Mouse (Mus musculus): Measurements from ENCODE around the gene Klhl9.
"Not testable (repeated sequence)": the region's sequence is repeated elsewhere in the genome, so short reads cannot be mapped to it uniquely, and the experiment has no call there.

Gene Klhl9

GRCm38 (mm10) chr4:88721791-88722721 lies at the start of gene Klhl9, which contains the start of gene Gm26566:
Gene Klhl9, minus strand, starts transcription at chr4:88722465.
Gene Gm26566, plus strand, starts transcription at chr4:88721805.
- DNase-seq (ENCODE audit: extremely low spot score): peak; percentile 96

DNA sequence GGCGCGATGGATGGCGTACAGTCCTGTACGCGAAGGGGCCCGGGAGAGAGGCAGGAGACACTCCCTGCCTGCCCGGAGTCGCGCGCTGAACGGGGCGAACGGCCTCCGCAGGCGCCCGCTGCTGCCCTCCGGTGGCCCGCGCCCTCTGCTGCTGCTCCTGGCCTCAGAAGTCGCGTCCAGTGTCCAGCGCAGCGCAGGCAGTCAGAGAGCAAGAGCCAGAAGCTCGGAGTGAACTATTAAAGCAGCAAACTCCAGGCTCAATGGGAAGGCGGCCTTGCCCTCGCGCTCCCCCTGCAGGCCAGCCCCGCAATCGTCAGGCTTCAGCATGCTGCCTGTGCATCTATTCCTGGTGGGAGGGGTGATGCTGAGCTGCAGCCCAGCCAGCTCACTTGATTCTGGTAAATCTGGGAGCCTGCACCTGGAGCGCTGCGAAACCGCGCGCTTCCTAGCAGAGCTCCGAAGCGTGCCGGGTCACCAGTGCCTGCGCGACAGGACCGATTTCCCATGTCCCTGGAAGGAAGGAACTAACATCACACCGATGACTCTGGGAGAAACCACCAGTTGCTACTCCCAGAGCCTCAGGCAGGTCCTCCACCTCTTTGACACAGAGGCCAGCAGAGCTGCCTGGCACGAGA lies 41.2 kb upstream of the Klhl9 start:
- DNase-seq (ENCODE audit: extremely low spot score): peak; percentile 68

- DNase-seq (ENCODE audit: extremely low spot score): not testable (repeated sequence)
These were observed 40.1 kb upstream of the Klhl9 start for GRCm38 (mm10) chr4:88762341-88762740.

GRCm38 (mm10) chr4:88761776-88762175 lies 39.5 kb upstream of the Klhl9 start:
- DNase-seq (ENCODE audit: extremely low spot score): not testable (repeated sequence)

DNA sequence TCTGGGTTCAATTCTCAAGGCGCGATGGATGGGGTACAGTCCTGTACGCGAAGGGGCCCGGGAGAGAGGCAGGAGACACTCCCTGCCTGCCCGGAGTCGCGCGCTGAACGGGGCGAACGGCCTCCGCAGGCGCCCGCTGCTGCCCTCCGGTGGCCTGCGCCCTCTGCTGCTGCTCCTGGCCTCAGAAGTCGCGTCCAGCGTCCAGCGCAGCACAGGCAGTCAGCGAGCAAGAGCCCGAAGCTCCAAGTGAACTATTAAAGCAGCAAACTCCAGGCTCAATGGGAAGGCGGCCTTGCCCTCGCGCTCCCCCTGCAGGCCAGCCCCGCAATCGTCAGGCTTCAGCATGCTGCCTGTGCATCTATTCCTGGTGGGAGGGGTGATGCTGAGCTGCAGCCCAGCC lies 38.2 kb upstream of the Klhl9 start:
- DNase-seq (ENCODE audit: extremely low spot score): peak; percentile 56

DNA sequence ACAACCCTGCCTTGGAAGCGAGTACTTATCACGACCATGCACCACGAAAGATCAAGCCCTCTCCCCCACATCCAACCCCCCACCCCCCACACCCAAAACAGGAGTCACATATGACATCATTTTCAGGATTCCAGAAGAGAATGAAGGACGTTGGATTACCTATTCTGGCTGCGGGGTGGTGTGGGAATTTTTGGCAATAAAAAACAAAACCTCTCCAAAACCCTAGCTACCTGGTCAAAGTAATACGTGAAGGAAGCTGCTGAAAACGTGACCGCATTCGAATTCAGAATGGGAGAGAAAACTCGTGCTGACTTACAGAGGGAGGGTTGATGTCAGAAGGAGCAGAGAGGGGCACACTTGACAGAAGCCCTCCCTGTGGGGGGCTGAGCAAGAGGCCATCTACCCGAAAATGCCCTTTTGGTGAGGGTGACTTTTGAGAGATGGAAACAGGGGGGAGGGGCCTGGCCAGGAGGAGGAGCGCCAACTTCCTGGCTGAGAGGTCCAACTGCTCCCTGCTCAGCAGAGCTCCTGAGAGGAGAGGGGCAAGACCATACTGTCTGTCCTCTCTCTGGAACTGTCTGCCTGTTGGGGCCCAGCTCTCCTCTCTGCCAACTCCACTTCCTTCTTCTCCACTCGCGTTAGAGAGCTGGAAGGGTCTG lies 37.5 kb upstream of the Klhl9 start, which contains the start of gene Gm13283:
Gm13283 (plus strand) TSS at position 510 of the 659 bp plus-strand sequence.
- DNase-seq (ENCODE audit: extremely low spot score): not testable (repeated sequence)

DNA sequence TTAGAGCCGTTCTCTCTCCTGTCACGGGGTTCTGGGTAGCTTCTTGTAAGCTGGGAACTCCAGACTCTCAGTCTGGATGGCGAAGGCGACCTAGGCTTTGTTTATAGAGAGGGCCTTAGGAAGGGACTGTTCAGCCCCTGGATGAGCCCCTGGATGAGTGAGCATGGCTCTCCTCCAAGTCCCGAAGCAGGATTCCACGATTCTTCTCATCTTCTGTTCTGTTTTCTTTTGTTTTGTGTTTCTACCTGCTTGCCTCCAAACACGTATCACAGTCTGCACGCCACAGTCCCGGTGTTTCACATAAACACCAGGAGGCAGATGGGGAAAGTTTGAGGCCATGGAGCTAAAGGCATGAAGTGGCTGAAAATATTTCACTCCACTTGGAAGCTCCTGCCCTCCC lies 36.5 kb upstream of the Klhl9 start:
- DNase-seq (ENCODE audit: extremely low spot score): not testable (repeated sequence)

DNA sequence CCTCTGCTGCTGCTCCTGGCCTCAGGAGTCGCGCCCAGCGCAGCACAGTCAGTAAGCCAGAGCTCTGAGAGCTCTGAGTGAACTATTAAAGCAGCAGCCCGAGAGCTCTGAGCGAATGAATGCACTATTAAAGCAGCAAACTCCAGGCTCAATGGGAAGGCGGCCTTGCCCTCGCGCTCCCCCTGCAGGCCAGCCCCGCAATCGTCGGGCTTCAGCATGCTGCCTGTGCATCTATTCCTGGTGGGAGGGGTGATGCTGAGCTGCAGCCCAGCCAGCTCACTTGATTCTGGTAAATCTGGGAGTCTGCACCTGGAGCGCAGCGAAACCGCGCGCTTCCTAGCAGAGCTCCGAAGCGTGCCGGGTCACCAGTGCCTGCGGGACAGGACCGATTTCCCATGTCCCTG lies 35.4 kb upstream of the Klhl9 start:
- DNase-seq (ENCODE audit: extremely low spot score): peak; percentile 80

DNA sequence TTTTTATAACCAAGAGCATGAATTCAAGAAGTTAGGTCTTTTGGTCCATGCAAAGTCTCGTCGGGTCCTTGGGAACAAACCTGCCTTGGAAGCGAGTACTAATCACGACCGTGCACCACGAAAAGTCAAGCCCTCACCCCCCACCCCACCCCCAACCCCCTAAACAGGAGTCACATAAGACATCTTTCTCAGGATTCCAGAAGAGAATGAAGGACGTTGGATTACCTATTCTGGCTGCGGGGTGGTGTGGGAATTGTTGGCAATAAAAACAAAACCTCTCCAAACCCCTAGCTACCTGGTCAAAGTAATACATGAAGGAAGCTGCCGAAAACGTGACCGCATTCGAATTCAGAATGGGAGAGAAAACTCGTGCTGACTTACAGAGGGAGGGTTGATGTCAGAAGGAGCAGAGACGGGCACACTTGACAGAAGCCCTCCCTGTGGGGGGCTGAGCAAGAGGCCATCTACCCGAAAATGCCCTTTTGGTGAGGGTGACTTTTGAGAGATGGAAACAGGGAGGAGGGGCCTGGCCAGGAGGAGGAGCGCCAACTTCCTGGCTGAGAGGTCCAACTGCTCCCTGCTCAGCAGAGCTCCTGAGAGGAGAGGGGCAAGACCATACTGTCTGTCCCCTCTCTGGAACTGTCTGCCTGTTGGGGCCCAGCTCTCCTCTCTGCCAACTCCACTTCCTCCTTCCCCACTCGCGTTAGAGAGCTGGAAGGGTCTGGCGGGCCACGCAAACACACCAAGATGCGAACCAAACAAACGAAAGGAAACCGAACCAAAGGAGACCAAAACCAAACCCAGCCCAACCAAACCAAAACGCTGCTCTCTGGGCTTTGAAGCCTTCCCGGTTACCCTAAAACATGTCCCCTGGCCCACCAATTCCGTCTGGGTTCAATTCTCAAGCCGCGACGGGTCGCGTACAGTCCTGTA lies 34.6 kb upstream of the Klhl9 start:
- peak; percentile 52 for DNase-seq (ENCODE audit: extremely low spot score)

GRCm38 (mm10) chr4:88754818-88755340 lies 32.6 kb upstream of the Klhl9 start, which contains the start of gene Gm13271:
Gene Gm13271, plus strand, starts transcription at chr4:88754868.
- not testable (repeated sequence) for DNase-seq (ENCODE audit: extremely low spot score)

DNA sequence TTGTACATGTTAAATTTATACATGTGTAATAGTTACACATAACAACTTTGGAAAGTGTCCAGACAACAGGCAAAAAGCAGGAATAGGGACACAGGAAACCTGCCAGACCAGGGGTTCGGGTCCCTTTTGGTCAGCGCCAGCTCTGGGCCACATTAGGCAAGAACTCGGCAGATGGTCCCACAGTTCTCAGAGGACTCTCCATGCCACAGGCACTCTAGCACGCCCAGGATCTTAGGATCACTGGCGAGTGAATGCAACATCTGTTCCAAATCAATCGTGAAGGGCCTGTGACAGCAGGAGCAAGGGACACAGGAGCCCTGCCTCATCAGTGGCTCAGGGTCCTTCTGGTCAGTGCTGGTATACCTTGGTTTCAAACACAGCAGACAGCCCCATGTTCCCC lies 27.7 kb upstream of the Klhl9 start:
- no peak for DNase-seq (ENCODE audit: extremely low spot score)

DNA sequence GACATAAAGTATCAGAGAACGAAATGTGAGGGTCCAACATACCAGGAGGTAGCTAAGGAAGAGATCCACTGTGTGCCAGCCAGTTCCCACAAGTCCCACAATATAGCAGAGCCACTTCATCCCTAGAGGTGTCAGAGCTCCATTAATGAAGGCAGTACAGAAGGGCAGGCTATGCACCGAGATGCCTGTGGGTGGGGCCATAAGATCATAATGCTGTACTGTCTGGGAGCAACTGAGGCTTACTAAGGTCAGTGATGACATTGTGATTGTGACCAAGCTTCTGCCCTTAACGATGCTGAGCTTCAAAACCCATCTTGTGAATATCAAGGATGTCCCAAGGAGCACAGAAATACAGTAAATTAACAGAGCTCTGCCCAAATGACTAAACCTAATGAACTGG lies 21.9 kb upstream of the Klhl9 start:
- DNase-seq (ENCODE audit: extremely low spot score): no peak

- no peak for DNase-seq (ENCODE audit: extremely low spot score)
These were observed 20.6 kb upstream of the Klhl9 start for GRCm38 (mm10) chr4:88742771-88743371.

GRCm38 (mm10) chr4:88741426-88741825 lies 19.2 kb upstream of the Klhl9 start:
- no peak for DNase-seq (ENCODE audit: extremely low spot score)

DNA sequence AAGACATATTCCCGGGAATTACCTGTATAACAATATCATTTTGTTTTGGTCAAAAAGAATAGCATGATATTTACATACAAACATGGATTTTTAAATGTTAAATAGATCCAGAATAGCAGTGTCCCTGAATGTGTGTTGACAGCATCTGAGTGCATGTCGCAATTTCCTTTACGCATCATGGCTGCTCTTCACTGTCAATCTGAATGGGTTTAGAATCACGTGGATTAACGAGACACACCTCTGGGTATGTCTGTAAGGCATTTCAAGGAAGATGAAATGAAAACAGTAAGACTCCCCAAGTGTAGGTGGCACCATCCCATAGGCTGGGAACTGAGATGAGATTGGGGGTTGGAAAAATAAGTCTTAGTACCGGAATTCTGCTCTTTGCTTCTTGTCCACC lies 16.8 kb upstream of the Klhl9 start:
- DNase-seq (ENCODE audit: extremely low spot score): no peak

DNA sequence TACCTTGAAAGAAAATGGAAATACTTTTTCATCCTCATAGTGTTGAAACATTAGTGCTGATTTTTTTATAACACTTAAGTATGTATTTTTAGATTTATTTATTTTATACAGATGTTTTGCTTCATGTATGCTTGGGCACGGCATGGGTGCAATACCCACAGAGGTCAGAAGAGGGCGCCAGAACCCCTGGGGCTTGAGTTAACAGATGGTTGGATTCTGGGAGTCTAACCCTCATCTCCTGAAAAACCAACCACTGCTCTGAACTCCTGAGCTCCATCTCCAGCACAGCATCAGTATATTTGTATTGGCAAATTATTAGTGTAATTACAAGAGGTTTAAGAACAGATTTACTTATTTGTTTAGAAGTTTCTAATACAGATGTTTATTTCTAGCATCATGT lies 16.2 kb upstream of the Klhl9 start:
- peak; percentile 80 for DNase-seq (ENCODE audit: extremely low spot score)

DNA sequence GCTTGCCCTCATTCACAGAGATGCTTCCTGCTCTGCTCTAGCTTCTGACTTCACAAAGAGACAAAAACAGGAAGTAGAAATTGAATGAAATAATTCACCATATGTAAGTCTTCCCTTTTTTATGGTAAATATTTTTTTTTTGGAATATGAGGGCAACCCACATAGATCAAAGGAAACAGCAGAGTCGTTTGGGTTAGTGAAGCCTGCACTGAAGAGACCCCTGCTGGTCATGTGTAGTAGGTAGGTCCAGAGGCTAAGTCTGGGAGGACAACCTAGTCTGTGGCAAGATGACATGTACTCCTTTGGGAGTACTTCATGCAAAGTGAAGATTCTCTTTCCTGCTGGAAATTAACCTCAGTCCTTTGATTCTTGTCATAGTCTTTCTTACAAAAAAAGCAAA lies 5.1 kb upstream of the Klhl9 start:
- peak; percentile 27 for DNase-seq (ENCODE audit: extremely low spot score)

- DNase-seq (ENCODE audit: extremely low spot score): no peak
These were observed 4.5 kb upstream of the Klhl9 start for GRCm38 (mm10) chr4:88726727-88727126.

DNA sequence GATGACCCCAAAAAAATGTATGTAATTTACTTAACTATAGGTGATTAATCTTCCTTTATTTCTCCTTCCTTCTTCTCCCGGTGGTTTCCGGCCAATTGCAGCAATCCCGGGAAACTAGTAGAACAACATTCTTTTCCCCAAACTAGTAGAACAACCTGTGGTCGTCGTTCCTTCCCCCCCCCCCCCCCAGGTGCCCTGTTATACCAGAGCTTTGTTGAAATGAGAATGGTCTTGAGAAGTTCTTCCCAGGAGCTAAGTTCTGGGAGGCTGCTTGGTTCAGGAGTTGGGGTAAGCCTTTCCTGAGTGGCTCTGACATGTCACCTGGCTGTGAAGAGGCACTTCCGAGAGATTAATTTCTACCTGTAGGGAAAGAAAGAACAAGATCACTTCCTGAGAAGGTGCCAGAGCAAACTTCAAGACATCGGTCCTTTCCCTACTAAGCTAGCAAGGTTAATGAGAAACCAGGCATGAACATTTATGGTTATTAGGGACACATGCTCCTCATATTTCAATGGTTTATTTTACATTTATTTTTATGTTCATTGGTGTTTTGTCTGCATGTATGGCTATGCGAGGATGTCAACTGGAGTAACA lies 1.3 kb upstream of the Klhl9 start:
- DNase-seq (ENCODE audit: extremely low spot score): no peak

DNA sequence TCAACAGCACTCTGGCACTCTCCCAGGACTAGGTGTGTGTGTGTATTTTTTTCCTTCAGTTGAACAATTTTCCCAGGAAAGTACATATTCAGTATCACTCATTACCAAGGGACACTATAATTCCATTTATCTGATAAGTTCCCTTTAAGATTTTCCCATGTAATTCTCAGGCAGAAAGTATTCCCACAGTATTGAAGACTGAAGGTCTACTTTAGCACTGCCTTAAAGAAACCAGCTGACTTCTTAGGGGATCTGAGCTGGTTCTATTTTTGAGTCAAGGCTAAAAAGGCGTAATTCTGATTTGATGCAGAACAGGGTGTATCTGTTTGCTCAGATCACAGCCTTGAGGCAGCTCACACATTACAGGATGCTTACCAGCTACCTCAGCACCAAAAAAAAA lies 3.5 kb downstream of the Klhl9 start:
- no peak for DNase-seq (ENCODE audit: extremely low spot score)

All from embryo, embryonic 9.5 days (tissue).